Mouse (Mus musculus) heart, postnatal 0 days (tissue): ENCODE results near the gene Ktn1.

Source experiments
- CTCF ChIP-seq: IDR thresholded peaks from 2 replicates; pipeline ENCODE4 v1.5.1; 2016; ENCODE audit warnings: antibody characterized with exemption, control low read depth, low read depth
- EP300 ChIP-seq: IDR thresholded peaks from 2 replicates; pipeline ENCODE4 v1.6.1; 2016; ENCODE audit warnings: antibody characterized with exemption, low read depth

DNA sequence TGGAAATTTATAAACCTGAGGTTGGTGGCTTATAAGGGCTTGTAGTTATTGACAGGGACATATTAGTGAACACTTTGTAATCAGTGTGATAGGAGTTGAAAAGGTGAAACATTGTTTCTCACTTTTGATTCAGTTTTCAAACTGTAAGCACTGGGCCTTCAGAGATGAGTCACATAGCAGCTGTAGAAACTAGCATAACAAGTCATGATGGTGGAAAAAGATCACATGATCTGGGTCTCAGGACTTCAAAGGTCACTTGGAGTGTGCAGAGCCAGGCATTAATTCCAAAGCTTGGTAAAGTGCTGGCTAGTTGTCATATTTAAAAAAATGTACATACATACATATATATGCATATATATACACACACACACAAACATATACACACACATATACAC, 16.2 kb downstream of the Ktn1 start:
- no peak for TF ChIP-seq CTCF
- no peak for TF ChIP-seq EP300
